Mouse (Mus musculus): ENCODE results near the gene Peg3. TPM values are rescaled to one million over a fixed set of nuclear protein-coding genes. Genes with fewer than 3 reads are reported as not detected.

Peg3 gene
- polyA plus RNA-seq, 1 experiment: 1.0 TPM

- TF ChIP-seq CTCF (IDR thresholded peaks at IDR 0.05; ENCODE audit: borderline replicate concordance, control insufficient read depth, extremely low read depth, insufficient read depth, low read length, poor library complexity): no peak
- no peak for TF ChIP-seq POLR2A (IDR thresholded peaks at IDR 0.05; ENCODE audit: control insufficient read depth, extremely low read depth, insufficient read depth, low read length, poor library complexity)
- WGBS: 71% methylated on average over 10 of the region's 10 CpGs
- Histone ChIP-seq H3K27me3 (ENCODE audit: control insufficient read depth, insufficient read depth, low read length) (no peaks in the 10 kb centered on the region), H3K27ac (ENCODE audit: control insufficient read depth, insufficient read depth, low read length) (no peak overlapping the region), H3K36me3 (ENCODE audit: control insufficient read depth, insufficient read depth, low read length) (no peaks in the 10 kb centered on the region), H3K4me3 (ENCODE audit: control insufficient read depth, insufficient read depth, low read length) (no peak overlapping the region), H3K4me1 (replicated peaks; ENCODE audit: control insufficient read depth, insufficient read depth, low read length) (no peaks in the 10 kb centered on the region)
- no peak for DNase-seq
Observed at GRCm38 (mm10) chr7:6744281-6744904, 14.2 kb upstream of the Peg3 start.

GRCm38 (mm10) chr7:6736060-6736459 lies 5.8 kb upstream of the Peg3 start:
- Histone ChIP-seq H3K27me3 (ENCODE audit: control insufficient read depth, insufficient read depth, low read length) (no peaks in the 10 kb centered on the region), H3K4me1 (replicated peaks; ENCODE audit: control insufficient read depth, insufficient read depth, low read length) (no peaks in the 10 kb centered on the region), H3K36me3 (ENCODE audit: control insufficient read depth, insufficient read depth, low read length) (no peaks in the 10 kb centered on the region), H3K4me3 (ENCODE audit: control insufficient read depth, insufficient read depth, low read length) (no peak overlapping the region), H3K27ac (ENCODE audit: control insufficient read depth, insufficient read depth, low read length) (no peak overlapping the region)
- 94% methylated on average over 1 of the region's 1 CpGs for WGBS
- TF ChIP-seq POLR2A (IDR thresholded peaks at IDR 0.05; ENCODE audit: control insufficient read depth, extremely low read depth, insufficient read depth, low read length, poor library complexity) (no peak), CTCF (IDR thresholded peaks at IDR 0.05; ENCODE audit: borderline replicate concordance, control insufficient read depth, extremely low read depth, insufficient read depth, low read length, poor library complexity) (no peak)
- DNase-seq: no peak

GRCm38 (mm10) chr7:6731930-6732329 lies 1.7 kb upstream of the Peg3 start:
- Histone ChIP-seq H3K27me3 (ENCODE audit: control insufficient read depth, insufficient read depth, low read length) (no peaks in the 10 kb centered on the region), H3K36me3 (ENCODE audit: control insufficient read depth, insufficient read depth, low read length) (no peaks in the 10 kb centered on the region), H3K4me1 (replicated peaks; ENCODE audit: control insufficient read depth, insufficient read depth, low read length) (no peaks in the 10 kb centered on the region), H3K27ac (ENCODE audit: control insufficient read depth, insufficient read depth, low read length) (no peak overlapping the region), H3K4me3 (ENCODE audit: control insufficient read depth, insufficient read depth, low read length) (no peak overlapping the region)
- 56% methylated on average over 4 of the region's 4 CpGs for WGBS
- TF ChIP-seq POLR2A (IDR thresholded peaks at IDR 0.05; ENCODE audit: control insufficient read depth, extremely low read depth, insufficient read depth, low read length, poor library complexity): no peak
- TF ChIP-seq CTCF (IDR thresholded peaks at IDR 0.05; ENCODE audit: borderline replicate concordance, control insufficient read depth, extremely low read depth, insufficient read depth, low read length, poor library complexity): no peak
- DNase-seq: no peak

GRCm38 (mm10) chr7:6731373-6731772 lies 1.1 kb upstream of the Peg3 start:
- WGBS: 43% methylated on average over 3 of the region's 3 CpGs
- H3K36me3 ChIP-seq (ENCODE audit: control insufficient read depth, insufficient read depth, low read length): no peaks in the 10 kb centered on the region

GRCm38 (mm10) chr7:6730801-6731200 lies 570 bp upstream of the Peg3 start:
- 48% methylated on average over 15 of the region's 15 CpGs for WGBS
- Histone ChIP-seq H3K27ac (ENCODE audit: control insufficient read depth, insufficient read depth, low read length) (no peak overlapping the region), H3K36me3 (ENCODE audit: control insufficient read depth, insufficient read depth, low read length) (no peaks in the 10 kb centered on the region), H3K4me3 (ENCODE audit: control insufficient read depth, insufficient read depth, low read length) (no peak overlapping the region), H3K27me3 (ENCODE audit: control insufficient read depth, insufficient read depth, low read length) (no peaks in the 10 kb centered on the region), H3K4me1 (replicated peaks; ENCODE audit: control insufficient read depth, insufficient read depth, low read length) (no peaks in the 10 kb centered on the region)
- DNase-seq: no peak
- TF ChIP-seq POLR2A (IDR thresholded peaks at IDR 0.05; ENCODE audit: control insufficient read depth, extremely low read depth, insufficient read depth, low read length, poor library complexity): no peak
- TF ChIP-seq CTCF (IDR thresholded peaks at IDR 0.05; ENCODE audit: borderline replicate concordance, control insufficient read depth, extremely low read depth, insufficient read depth, low read length, poor library complexity): no peak

More at GRCm38 (mm10) chr7:6731373-6731772, 1.1 kb upstream of the Peg3 start:
- no peak overlapping the region for H3K27ac ChIP-seq (ENCODE audit: control insufficient read depth, insufficient read depth, low read length)
- H3K4me3 ChIP-seq (ENCODE audit: control insufficient read depth, insufficient read depth, low read length): no peak overlapping the region
- no peaks in the 10 kb centered on the region for H3K4me1 ChIP-seq (replicated peaks; ENCODE audit: control insufficient read depth, insufficient read depth, low read length)
- H3K27me3 ChIP-seq (ENCODE audit: control insufficient read depth, insufficient read depth, low read length): no peaks in the 10 kb centered on the region
- TF ChIP-seq CTCF (IDR thresholded peaks at IDR 0.05; ENCODE audit: borderline replicate concordance, control insufficient read depth, extremely low read depth, insufficient read depth, low read length, poor library complexity): no peak
- DNase-seq: no peak

GRCm38 (mm10) chr7:6729061-6729817 lies 992 bp downstream of the Peg3 start:
- TF ChIP-seq CTCF (IDR thresholded peaks at IDR 0.05; ENCODE audit: borderline replicate concordance, control insufficient read depth, extremely low read depth, insufficient read depth, low read length, poor library complexity) (no peak), POLR2A (IDR thresholded peaks at IDR 0.05; ENCODE audit: control insufficient read depth, extremely low read depth, insufficient read depth, low read length, poor library complexity) (no peak)
- H3K27me3 ChIP-seq (ENCODE audit: control insufficient read depth, insufficient read depth, low read length): no peaks in the 10 kb centered on the region
- H3K4me3 ChIP-seq (ENCODE audit: control insufficient read depth, insufficient read depth, low read length): 0 out of 2 replicates have a peak overlapping the region, but pooled peaks have one; percentile 0
- WGBS: 52% methylated on average over 37 of the region's 37 CpGs
- H3K36me3 ChIP-seq (ENCODE audit: control insufficient read depth, insufficient read depth, low read length): no peaks in the 10 kb centered on the region
- peak; percentile 3 for DNase-seq
- H3K4me1 ChIP-seq (replicated peaks; ENCODE audit: control insufficient read depth, insufficient read depth, low read length): no peaks in the 10 kb centered on the region
- no peak overlapping the region for H3K27ac ChIP-seq (ENCODE audit: control insufficient read depth, insufficient read depth, low read length)

All from thymus, adult 2 months (tissue).